Mouse (Mus musculus): ENCODE measurements around the gene Agrn.
A peak's percentile ranks its signal among the peaks of the same experiment; 100 is the strongest.

Gene Agrn

DNA sequence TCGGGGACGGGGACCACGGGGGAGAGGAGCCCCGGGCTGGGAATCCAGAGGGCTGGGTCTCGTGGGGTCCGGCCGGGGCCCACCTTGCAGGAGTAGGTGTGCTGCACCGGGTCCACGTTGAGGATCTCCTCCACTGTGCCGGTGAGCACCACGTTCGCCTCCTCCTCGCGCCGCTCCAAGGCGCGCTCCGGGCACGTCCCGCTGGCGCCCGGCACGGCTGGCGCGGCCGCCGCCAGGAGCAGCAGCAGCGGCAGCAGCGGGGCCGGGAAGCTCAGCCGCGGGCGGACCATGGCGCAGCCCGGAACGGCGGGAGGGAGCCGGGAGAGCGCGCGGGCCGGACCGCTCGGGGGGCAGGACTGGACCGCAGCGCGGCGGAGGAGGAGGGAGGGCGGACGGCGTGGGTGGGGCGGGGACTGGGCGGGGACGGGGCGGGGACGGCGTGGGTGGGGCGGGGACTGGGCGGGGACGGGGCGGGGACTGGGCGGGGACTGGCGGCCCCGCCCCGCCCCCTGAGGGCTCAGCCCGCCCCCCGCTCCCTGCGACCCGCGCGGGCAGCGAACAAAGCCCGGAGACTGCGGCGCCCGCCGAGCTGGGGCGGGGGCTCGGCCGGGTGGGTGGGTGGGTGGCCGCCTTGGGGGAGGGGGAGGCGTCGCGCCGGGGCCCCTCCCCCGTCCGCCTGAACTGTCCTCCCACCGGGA, at the start of gene Agrn:
Gene Agrn, minus strand, starts transcription at position 358 of the 698 bp plus-strand sequence.
- peak; percentile 73 for DNase-seq (ENCODE audit: low read depth)

- DNase-seq (ENCODE audit: low read depth): peak; percentile 54
Observed at GRCm38 (mm10) chr4:156236651-156237447, 39.6 kb upstream of the Agrn start.

DNA sequence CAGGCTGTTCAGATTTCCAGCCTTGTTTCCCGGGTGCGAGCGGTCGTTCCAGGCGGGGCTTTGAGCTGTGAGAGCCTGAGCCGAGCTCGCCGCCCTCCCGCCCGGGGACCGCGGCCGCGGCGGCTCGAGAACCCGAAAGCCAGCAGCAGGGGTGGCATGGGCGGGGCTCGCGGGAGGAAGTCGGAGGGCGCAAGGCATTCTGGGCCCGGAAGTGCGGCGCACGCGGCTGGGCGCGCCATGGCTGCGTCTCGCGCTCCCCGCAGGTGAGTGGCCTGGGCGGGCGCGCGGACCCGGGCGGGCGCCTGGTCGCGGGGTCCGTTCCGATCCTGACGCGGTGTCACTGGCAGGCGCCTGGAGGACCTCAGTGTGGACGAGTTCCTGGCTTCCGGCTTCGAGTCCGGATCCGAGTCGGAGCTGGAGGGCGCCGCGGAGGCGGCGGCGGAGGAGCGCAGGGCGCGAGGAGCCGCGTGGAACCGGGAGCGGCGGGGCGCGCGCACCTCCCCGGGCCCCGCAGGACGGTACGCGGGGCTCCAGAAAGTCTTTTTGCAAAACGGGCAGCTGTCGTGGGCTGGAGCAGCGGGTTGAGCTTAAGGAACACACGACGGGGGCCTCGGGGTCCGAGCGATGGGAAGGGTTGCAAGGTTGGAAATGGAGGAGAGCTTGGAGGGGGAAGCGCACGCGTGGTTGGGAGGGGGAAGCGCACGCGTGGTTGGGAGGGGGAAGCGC, 38.7 kb upstream of the Agrn start, which contains the start of gene Noc2l:
Gene Noc2l, plus strand, starts transcription at position 203 of the 726 bp plus-strand sequence.
- peak; percentile 95 for DNase-seq (ENCODE audit: low read depth)

DNA sequence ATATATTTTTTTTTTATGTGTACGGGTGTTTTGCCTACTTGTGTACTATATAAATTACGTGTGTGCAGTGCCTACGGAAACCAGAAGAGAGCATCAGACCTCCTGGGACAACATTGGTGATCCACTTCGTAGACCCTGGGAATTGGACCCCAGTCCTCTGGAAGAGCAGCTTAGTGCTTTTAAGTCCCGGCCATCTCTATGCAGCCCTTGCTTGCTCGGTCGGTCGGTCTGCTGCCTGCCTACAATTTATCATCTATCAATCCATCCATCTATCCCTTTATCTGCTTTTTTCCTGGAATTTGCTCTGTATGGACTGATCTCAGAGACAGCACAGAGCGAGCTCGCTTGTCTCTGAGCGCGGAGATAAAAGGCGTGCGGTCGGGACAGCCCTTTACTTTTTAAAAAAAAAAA, 38.1 kb upstream of the Agrn start:
- no peak for DNase-seq (ENCODE audit: low read depth)

DNA sequence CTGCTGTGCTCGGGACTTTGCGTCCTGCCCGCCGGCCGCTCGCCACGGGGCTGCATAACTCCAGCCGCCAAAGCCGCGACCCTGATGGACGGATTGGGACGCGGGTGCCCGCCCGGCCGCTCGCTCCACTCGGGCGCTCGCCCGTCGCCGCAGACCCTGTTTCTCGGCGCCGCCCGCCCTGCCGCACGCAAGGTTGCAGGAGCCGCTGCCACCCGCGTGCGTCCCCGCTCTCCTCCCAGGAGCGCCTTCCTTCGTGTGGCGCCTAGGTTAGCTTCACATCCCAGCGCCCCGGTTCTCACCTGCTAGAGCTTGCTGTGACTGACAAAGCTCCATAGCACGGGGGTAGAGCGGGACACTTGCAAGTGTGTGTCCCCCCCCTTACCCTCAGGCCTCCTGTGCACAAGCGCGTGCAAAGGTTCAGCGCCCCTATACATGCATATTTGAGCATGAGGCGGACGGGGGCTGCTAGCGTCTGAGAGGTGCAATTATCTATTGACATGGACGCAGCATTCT, 37.5 kb upstream of the Agrn start, which contains the start of gene Plekhn1:
Gene Plekhn1, minus strand, starts transcription at position 157 of the 513 bp plus-strand sequence.
- DNase-seq (ENCODE audit: low read depth): peak; percentile 76

GRCm38 (mm10) chr4:156234021-156234501, 36.8 kb upstream of the Agrn start:
- DNase-seq (ENCODE audit: low read depth): peak; percentile 27

DNA sequence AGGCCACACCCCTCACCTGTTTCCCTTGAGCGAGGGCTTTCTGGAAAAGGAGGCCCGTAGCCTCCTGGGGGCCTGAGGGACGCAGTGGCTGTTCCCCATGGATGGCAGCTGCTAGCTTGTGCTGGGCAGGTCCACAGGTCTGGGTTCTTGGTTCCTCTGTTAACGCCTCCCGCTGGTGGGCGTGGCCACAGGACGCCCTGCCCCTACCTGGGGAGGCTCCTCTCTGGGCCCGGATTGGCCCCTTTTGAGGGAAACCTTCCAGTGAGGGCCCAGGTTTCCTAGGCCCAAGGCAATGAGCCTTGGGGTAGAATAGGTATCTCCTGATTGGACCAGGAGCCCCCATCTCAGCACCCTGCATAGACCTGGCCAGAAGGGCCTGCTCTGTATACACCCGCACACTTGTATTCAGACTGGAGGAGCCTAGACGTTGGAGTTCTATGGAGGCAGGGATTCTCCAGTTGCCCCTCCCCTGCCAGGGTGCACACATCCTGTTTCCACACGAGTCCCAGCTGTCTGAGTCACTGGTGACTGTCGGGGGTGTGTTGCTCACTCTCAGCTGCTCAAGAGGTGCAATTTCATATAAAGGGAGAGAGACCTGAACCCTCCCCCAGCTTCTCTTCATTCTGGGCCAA, 31.2 kb upstream of the Agrn start:
- no peak for DNase-seq (ENCODE audit: low read depth)

DNA sequence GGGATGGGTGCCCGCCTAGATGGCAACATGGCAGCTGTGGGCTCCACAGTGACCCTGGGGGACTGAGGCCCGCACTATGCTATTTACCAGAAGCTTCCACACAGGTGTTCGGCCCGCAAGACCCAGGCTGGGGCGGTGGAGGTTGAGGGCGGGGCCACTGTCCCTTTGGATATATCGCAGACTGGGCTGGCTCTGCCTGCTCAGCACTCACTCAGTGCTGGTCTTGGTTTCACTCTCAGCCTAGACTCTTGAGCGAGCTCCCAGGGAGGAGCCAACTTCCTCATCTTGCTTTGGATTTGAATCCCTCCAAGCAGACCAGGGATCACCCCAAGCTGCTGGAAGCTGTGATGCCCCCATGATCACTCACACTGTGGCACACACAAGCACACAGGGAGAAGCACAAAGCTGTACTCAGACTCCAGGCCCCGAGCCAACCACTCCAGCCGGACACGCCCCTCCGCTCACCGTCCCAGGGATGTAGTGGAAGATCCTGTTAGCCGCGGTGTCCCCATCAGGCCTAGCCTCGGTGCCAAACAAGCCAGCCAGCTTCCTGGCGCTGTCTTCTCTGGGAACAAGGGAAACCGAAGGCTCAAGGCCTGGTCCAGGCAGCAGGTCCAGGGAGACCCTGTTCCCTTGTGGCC, 30.6 kb upstream of the Agrn start:
- no peak for DNase-seq (ENCODE audit: low read depth)

GRCm38 (mm10) chr4:156224276-156224675, 27.0 kb upstream of the Agrn start:
- DNase-seq (ENCODE audit: low read depth): no peak

DNA sequence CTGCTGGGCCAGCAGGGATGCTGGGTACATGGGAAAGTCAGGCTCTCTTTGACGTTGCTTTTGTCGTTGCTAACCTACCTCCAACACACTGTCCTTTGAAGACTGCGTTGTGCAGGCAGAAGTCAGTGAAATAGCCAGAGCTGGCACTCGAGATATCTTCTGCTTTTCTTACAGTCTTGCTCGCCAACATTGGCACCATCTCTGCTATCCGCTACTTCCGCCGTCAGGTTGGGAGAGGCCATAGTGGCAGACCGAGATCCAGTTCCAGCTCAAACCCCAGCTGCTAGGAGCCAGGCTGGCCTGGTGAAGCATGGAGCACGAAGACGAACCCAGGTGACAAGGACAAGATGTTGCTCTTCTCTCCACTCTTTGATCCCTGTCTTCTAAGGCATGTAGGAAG, 22.6 kb upstream of the Agrn start:
- no peak for DNase-seq (ENCODE audit: low read depth)

DNA sequence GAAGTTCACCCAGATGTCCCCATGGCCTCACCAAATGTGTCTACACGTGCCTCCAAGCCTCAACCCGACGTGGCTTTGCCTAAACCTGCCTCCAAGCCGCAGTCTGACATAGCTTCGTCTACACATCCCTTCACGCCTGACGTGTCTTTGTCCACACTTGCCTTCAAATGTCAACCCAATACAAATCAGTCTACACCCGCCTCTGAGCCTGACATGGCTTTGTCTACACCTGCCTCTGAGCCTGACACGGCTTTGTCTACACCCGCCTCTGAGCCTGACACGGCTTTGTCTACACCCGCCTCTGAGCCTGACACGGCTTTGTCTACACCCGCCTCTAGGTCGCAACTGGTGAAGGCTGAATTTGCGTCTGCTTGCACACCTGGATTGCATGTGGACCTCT, 20.6 kb upstream of the Agrn start:
- no peak for DNase-seq (ENCODE audit: low read depth)

GRCm38 (mm10) chr4:156217022-156217669, 19.9 kb upstream of the Agrn start:
- DNase-seq (ENCODE audit: low read depth): no peak

DNA sequence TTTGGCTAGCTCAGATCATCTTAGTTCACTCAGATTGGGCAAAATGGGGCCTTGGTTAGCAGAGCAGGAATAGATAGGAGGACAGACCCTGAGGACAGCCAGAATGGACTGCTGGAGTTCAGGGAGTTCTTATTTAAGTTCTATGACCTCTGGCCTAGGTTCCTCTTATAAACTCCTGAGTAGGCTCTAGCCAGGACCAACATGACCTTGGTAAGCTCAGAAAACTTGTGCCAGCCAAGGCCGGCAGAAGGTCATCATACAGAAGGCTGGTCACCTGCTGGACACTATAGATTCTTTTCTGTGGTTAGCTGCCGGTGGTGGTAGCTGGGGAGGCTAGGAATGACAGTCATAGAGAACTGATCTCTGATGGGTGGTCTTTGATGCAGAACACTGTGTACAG, 18.9 kb upstream of the Agrn start:
- no peak for DNase-seq (ENCODE audit: low read depth)

GRCm38 (mm10) chr4:156215649-156216048, 18.4 kb upstream of the Agrn start, which contains the start of gene Perm1:
Gene Perm1, plus strand, starts transcription at chr4:156215868.
- DNase-seq (ENCODE audit: low read depth): no peak

DNA sequence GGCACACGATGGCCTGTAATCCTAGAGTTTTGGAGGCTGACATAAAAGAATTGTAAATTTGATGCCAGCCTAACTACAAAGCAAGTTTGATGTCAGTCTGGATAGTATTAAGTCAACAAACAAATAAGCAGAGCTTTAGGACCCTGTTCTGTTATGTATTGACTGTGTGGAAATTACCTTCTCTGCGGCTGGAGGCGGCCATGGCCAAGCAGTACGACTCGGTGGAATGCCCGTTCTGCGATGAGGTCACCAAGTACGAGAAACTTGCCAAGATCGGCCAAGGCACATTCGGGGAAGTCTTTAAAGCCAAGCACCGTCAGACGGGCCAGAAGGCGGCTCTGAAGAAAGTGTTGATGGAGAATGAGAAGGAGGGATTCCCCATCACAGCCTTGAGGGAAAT, 15.8 kb upstream of the Agrn start:
- no peak for DNase-seq (ENCODE audit: low read depth)

- no peak for DNase-seq (ENCODE audit: low read depth)
Observed at GRCm38 (mm10) chr4:156209963-156210635, 12.8 kb upstream of the Agrn start.

- DNase-seq (ENCODE audit: low read depth): no peak
Observed at GRCm38 (mm10) chr4:156208872-156209271, 11.6 kb upstream of the Agrn start.

GRCm38 (mm10) chr4:156203413-156204131, 6.3 kb upstream of the Agrn start:
- DNase-seq (ENCODE audit: low read depth): peak; percentile 59

DNA sequence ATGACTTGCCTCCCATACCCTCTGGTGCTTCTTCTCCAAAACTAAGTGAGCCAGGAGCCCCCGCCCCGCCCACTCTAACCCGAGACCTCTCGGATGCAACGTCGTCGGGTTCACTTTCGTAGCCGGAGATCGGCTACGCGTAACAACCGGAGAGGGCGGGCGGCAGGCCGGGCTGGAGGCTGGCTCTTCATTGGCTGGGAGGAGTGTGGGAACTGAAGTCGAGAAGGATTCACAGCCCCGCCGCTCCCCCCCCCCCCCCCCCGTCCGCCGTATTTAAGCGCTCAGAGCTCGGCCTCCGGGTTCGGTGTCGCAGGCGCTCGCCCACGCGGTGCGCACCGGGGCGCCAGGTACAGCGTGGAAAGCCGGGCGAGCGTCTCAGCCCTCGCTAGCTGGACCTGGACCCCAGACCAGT, 5.7 kb upstream of the Agrn start, which contains the start of gene AW011738:
Gene AW011738, plus strand, starts transcription at position 304 of the 412 bp plus-strand sequence.
- peak; percentile 92 for DNase-seq (ENCODE audit: low read depth)
